Mouse (Mus musculus) embryonic facial prominence, embryonic 15.5 days (tissue): ENCODE data around the gene Irgm1. TPM values are rescaled to one million over a fixed set of nuclear protein-coding genes. Genes with fewer than 3 reads are reported as not detected.

ENCODE experiments used
- ATAC-seq: fragments of 200-750 bp; cut with Nextera tagmentation; 2 replicates; pipeline ENCODE4 v1.8.0; 2017; ENCODE audit warnings: low read depth, moderate TSS enrichment; ENCODE audit not compliant: insufficient number of reproducible peaks, low FRiP score, low TSS enrichment
- H3K27ac ChIP-seq: fragments of 300-500 bp; sonication (generic); replicated peaks from 2 replicates; pipeline ENCODE4 v1.5.1; 2015; ENCODE audit warnings: mild to moderate bottlenecking, inconsistent platforms
- H3K27me3 ChIP-seq: fragments of 300-500 bp; sonication (generic); 2 replicates; pipeline ENCODE4 v1.6.1; 2015; ENCODE audit warnings: inconsistent platforms
- H3K36me3 ChIP-seq: fragments of 300-500 bp; sonication (generic); 2 replicates; pipeline ENCODE4 v1.6.1; 2015; ENCODE audit warnings: mild to moderate bottlenecking, inconsistent platforms
- H3K4me1 ChIP-seq: fragments of 300-500 bp; sonication (generic); 2 replicates; pipeline ENCODE4 v1.6.1; 2015; ENCODE audit warnings: inconsistent platforms
- H3K4me2 ChIP-seq: fragments of 300-500 bp; sonication (generic); replicated peaks from 2 replicates; pipeline ENCODE4 v1.6.1; 2015; ENCODE audit warnings: mild to moderate bottlenecking, inconsistent platforms
- H3K4me3 ChIP-seq: fragments of 300-500 bp; sonication (generic); replicated peaks from 2 replicates; pipeline ENCODE4 v1.5.1; 2015; ENCODE audit warnings: mild to moderate bottlenecking, inconsistent platforms
- H3K9ac ChIP-seq: fragments of 300-500 bp; sonication (generic); 2 replicates; pipeline ENCODE4 v1.6.1; 2015; ENCODE audit warnings: inconsistent platforms
- H3K9me3 ChIP-seq: fragments of 300-500 bp; sonication (generic); replicated peaks from 2 replicates; pipeline ENCODE4 v1.6.1; 2016; ENCODE audit warnings: inconsistent platforms
- WGBS: fragments of 180-500 bp; shearing (Covaris S2); methylation state at CpG from one replicate; pipeline ENCODE4 v1.1.7; 2015; 5-methylcytosine and 5-hydroxymethylcytosine counted together
- polyA plus RNA-seq: library from polyadenylated mRNA; unstranded; fragments of >200 nt; fragmentation: Nextera tagmentation; extraction: Ambion mirVana; gene quantifications from 2 replicates; pipeline ENCODE4 v1.2.1, GENCODE M21; 2015

Irgm1 gene
- polyA plus RNA-seq, 1 experiment from 2014 or later, result 8.8 TPM

DNA sequence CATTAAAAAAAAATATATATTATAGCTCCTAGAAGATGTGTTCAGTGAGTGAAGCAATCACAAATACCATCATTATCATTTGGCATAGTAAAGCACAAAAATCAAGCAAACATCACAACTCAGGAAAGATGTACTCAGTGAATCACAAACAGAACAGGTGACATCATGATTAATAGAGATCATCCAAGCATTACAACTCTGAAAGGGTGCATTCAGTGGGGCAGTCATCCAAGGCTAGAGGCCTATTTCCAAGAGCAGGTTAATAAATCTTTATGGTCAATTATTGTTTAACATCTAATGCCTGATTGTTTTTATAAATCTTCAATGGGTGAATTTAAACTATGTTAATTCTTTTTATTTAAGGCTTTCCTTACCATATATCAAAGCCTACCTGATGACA lies 30.7 kb downstream of the Irgm1 start:
- Histone ChIP-seq H3K9me3 (no peaks in the 10 kb centered on the region), H3K4me1 (peaks cover 13% of the 10 kb centered on the region), H3K36me3 (no peaks in the 10 kb centered on the region), H3K9ac (no peak overlapping the region), H3K27me3 (no peaks in the 10 kb centered on the region; the same call in 1 of the 2 replicates), H3K27ac (no peak overlapping the region), H3K4me3 (no peak overlapping the region), H3K4me2 (no peak overlapping the region)
- ATAC-seq, result no peak

DNA sequence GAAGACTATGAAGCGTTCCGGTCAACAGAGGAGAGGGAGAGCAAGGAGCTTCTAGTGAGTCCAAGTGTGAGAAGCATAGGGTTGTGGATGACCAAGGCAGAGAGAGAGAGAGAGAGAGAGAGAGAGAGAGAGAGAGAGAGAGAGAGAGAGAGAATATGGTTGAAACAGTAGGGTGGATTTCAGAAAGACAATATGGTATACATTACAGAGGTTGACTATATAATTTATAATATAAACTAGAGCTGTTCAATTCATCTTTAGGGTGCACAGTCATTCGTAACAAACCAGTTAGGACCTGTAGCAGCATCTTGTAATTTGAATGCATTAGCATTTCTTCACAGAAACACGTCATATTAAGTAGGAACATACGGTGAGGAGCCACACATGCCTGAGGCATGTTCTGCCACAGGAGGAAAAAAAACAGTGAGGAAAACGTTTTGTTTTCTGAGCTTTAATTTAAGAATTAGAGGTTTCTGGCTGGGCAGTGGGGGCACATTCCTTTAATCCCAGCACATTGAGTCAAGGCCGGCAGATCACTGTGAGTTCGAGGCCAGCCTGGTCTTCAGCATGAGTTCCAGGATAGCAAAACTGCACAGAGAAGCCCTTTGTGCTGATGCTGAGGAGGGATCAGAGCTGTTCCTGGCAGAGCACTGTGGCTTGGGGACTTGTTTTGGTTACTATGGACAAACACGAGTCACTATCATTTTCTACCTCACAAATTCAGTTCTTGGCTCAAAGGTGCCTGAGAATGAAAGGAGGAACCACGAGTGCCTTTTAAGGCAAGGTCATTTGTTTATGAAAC lies 32.4 kb downstream of the Irgm1 start:
- H3K4me1 ChIP-seq, result peaks cover 13% of the 10 kb centered on the region
- peak overlapping the region; percentile 88 for H3K4me2 ChIP-seq
- no peak overlapping the region; the same call in 1 of the 2 replicates for H3K4me3 ChIP-seq
- H3K27ac ChIP-seq, result 0 out of 2 replicates have a peak overlapping the region, but pooled peaks have one; percentile 22
- no peak for ATAC-seq
- H3K36me3 ChIP-seq, result no peaks in the 10 kb centered on the region
- no peaks in the 10 kb centered on the region; the same call in 1 of the 2 replicates for H3K27me3 ChIP-seq
- WGBS, result 52% methylated on average over 10 of the region's 10 CpGs
- no peaks in the 10 kb centered on the region for H3K9me3 ChIP-seq
- no peak overlapping the region for H3K9ac ChIP-seq

DNA sequence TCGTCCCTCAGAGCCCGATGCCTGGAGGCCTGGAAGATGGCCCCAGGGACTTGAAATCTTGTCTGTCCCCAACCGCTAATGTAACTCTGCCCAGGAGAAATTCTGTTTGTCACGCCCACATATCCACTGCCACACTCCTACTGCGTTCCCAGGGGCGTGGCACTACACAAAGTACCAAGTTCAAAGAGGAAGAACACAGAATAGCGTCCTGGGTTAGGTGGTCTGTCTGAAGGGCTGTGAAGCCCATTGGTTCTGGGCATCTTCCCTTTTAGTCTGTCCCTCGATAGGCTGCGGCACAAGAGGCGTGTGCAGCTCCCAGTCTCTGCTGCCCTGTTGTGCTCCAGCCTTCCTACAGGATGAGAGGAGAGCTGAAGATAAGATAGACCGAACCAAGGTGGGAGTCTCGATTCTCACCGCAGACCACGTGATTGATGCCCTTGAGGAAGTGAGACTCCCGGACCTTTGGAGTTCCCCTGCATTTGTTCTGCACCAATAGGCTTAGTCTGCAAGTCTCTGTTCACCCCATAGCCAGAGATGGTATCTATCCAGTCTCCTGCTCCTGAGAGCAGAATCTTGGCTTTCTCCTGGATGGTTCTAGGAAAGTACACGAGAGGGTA lies 33.2 kb downstream of the Irgm1 start:
- Histone ChIP-seq H3K9me3 (no peaks in the 10 kb centered on the region), H3K4me3 (peak overlapping the region; percentile 65), H3K4me1 (peaks cover 13% of the 10 kb centered on the region), H3K27me3 (no peaks in the 10 kb centered on the region; the same call in 1 of the 2 replicates), H3K27ac (peak overlapping the region; percentile 39), H3K9ac (peak overlapping the region; percentile 31), H3K36me3 (no peaks in the 10 kb centered on the region), H3K4me2 (peak overlapping the region; percentile 88)
- WGBS, result 1% methylated on average over 16 of the region's 16 CpGs
- no peak for ATAC-seq

DNA sequence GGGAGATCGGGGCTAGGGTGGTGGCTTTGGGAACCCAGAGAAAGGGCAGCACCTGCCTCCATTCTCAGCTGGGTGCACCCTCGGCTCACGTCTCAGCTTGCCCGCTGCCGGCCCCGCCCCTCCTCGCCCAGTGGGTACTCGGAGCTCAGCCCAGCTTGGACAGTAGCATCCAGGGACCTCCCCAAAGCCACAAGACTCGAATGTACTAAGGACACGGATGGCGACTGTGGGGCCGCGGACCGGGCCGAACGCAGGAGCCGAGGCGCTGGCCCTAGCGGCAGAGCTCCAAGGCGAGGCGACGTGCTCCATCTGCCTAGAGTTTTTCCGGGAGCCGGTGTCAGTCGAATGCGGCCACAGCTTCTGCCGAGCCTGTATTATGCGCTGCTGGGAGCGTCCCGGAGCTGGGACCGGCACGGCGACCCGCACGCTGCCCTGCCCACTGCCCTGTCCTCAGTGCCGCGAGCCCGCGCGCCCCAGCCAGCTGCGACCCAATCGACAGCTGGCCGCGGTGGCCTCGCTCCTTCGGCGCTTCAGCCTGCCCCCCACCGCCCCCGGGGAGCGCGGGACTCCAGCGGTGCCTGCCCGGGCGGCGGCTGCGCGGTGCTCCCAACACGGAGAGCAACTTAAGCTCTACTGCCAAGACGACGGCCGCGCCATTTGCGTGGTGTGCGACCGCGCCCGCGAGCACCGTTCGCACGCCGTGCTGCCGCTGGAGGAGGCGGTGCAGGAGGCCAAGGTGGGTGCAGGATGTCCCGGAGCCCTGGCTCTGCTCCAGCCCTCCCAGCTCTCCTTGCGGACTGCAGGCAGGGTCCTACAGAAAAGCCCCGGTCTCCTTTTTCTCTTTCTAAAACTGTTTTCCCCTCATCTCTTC lies 33.9 kb downstream of the Irgm1 start:
- Histone ChIP-seq H3K9me3 (no peaks in the 10 kb centered on the region), H3K27me3 (no peaks in the 10 kb centered on the region; the same call in 1 of the 2 replicates), H3K9ac (peak overlapping the region; percentile 31), H3K4me2 (peak overlapping the region; percentile 88), H3K4me1 (peaks cover 13% of the 10 kb centered on the region), H3K27ac (peak overlapping the region; percentile 39), H3K36me3 (no peaks in the 10 kb centered on the region), H3K4me3 (peak overlapping the region; percentile 65)
- peak; percentile 22; the same call in 1 of the 2 replicates for ATAC-seq
- under 1% methylated on average over 77 of the region's 77 CpGs for WGBS

DNA sequence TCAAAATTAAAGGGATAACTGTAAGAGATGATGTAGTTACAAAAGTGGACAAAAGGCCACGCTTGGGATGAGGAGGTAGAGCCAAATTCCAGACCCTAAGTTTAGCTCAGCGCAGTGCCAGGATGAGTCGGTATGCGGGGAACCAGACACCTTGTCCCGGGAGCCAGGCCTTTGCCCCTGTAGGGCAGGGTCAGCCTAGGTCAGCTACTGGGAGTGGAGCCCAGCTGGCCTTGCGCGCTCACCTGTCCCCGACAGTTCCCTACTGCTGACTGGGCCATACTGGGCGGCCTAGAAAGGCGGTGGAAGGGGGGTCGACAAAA lies 34.5 kb downstream of the Irgm1 start:
- no peak for ATAC-seq
- Histone ChIP-seq H3K27me3 (no peaks in the 10 kb centered on the region; the same call in 1 of the 2 replicates), H3K9ac (peak overlapping the region; percentile 31; the same call in 1 of the 2 replicates)

DNA sequence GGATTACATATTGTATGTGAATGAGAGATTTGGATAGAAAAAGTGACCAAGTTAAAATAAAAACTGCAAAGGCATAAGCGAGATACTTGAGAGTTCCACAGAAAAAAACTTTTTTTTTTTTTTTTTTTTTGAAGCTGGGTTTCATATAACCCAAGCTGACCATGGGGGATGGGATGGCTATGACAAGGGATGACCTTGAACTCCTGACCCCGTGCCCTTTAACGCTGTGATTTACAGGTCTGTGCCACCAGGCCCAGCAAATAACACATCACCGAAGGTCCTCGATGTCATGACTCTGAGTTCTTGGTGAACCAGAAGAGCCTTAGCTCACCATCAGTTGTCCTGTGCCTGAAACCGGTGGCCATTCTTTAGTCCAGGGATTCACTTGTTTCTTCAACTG lies 35.6 kb downstream of the Irgm1 start:
- Histone ChIP-seq H3K27ac (no peak overlapping the region), H3K36me3 (no peaks in the 10 kb centered on the region), H3K9ac (no peak overlapping the region), H3K4me1 (peaks cover 13% of the 10 kb centered on the region), H3K9me3 (no peaks in the 10 kb centered on the region), H3K4me3 (no peak overlapping the region), H3K4me2 (no peak overlapping the region), H3K27me3 (no peaks in the 10 kb centered on the region; the same call in 1 of the 2 replicates)
- 67% methylated on average over 6 of the region's 6 CpGs for WGBS
- ATAC-seq, result no peak

More for the DNA sequence above, 34.5 kb downstream of the Irgm1 start:
- peaks cover 13% of the 10 kb centered on the region for H3K4me1 ChIP-seq
- H3K4me2 ChIP-seq, result peak overlapping the region; percentile 88
- no peak overlapping the region for H3K27ac ChIP-seq
- 15% methylated on average over 11 of the region's 11 CpGs for WGBS
- no peaks in the 10 kb centered on the region for H3K9me3 ChIP-seq
- H3K4me3 ChIP-seq, result peak overlapping the region; percentile 65
- H3K36me3 ChIP-seq, result no peaks in the 10 kb centered on the region

DNA sequence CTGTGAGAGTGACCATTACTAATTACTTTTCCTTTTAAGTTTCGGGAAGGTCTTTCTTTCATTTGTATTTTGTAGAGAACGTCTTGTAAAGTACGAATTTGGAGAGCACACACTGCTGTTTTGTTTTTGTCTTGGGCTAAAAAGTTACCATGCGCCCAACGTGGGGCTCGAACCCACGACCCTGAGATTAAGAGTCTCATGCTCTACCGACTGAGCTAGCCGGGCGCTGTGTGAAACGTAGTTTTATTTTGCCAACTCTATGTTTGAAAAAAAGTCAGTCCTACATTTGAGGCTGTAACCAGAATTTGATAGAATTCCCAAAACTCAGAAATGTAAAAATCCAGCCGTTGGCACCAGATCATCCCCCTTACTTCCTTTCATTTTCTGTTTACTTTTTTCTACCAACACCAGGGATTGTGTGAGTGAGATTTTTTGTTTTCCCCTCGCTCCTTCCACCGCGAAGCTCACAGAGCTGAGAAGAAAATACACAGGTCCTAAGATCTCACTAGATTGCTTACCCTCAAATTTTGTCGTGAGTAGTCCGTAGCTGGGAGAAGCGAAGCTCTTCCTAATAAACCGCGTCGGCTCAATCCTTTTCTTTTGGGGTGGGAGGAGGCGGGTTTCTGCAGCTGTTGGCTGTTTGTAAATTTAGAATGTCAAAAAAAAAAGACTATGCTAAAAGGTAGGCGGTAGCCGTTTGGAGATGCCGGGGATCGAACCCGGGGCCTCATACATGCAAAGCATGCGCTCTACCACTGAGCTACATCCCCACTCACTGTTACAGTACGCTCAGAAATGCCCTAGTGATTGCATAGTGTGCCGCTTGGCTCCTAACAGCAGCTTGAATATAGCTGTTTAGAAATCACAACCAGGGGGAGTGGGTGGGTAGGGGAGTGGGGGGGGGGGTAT lies 37.5 kb downstream of the Irgm1 start:
- Histone ChIP-seq H3K9ac (peak overlapping the region; percentile 48), H3K9me3 (no peaks in the 10 kb centered on the region), H3K4me3 (peak overlapping the region; percentile 60), H3K4me2 (peak overlapping the region; percentile 50), H3K27me3 (no peaks in the 10 kb centered on the region; the same call in 1 of the 2 replicates), H3K27ac (peak overlapping the region; percentile 82), H3K4me1 (peaks cover 13% of the 10 kb centered on the region), H3K36me3 (no peaks in the 10 kb centered on the region)
- WGBS, result under 1% methylated on average over 30 of the region's 30 CpGs
- ATAC-seq, result peak; percentile 88

DNA sequence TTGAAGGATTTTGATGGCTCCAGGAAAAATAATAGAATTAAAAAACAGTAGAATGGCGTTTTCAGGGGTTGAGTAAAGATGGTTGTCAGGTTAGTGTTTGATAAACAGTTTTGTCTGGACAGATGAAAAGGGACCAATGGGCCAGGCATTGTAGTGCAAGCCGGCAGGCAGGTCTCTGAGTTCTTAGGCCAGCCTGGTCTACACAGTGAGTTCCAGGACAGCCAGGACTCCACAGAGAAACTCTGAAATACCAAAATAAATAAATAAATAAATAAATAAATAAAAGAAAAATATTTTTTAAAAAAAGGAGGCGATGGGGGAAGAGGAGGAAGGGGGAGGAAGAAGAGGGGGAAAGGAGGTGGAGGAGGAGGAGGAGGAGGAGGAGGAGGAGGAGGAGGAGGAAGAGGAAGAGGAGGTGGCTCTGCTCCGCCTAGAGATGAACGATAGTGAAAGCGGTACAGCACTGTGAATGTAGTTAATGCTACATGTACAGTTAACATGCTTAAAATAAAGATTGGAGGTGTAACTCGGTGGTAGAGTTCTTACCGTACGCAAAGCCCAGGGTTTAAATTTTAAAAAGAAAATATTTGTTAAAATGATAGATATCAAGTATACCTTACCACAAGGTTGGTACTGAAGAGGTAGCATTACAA lies 38.3 kb downstream of the Irgm1 start:
- H3K4me2 ChIP-seq, result peak overlapping the region; percentile 50
- WGBS, result 31% methylated on average over 9 of the region's 9 CpGs
- H3K4me3 ChIP-seq, result peak overlapping the region; percentile 60
- ATAC-seq, result no peak
- no peaks in the 10 kb centered on the region; the same call in 1 of the 2 replicates for H3K27me3 ChIP-seq
- H3K9me3 ChIP-seq, result no peaks in the 10 kb centered on the region
- H3K4me1 ChIP-seq, result peaks cover 8% of the 10 kb centered on the region
- H3K27ac ChIP-seq, result no peak overlapping the region
- no peak overlapping the region for H3K9ac ChIP-seq
- H3K36me3 ChIP-seq, result no peaks in the 10 kb centered on the region

DNA sequence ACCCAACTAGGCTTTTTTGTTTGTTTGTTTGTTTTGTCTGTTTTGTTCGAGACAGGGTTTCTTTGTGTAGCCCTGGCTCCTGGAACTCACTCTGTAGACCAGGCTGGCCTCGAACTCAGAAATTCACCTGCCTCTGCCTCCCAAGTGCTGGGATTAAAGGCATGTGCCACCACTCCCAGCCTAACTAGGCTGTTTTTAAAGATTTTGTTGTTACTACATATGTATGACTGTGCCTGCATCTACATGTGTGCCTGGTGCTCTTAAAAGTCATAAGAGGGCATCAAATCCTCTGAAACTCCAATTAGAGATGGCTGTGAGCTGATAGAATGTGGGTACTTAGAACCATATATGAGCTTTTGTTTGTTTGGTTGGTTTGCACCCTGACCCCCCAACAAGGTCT lies 40.2 kb downstream of the Irgm1 start:
- 83% methylated on average over 2 of the region's 2 CpGs for WGBS
- Histone ChIP-seq H3K36me3 (no peaks in the 10 kb centered on the region), H3K27me3 (no peaks in the 10 kb centered on the region), H3K4me2 (no peak overlapping the region), H3K27ac (no peak overlapping the region), H3K9me3 (no peaks in the 10 kb centered on the region), H3K4me3 (no peak overlapping the region), H3K9ac (no peak overlapping the region), H3K4me1 (no peaks in the 10 kb centered on the region)
- no peak for ATAC-seq

DNA sequence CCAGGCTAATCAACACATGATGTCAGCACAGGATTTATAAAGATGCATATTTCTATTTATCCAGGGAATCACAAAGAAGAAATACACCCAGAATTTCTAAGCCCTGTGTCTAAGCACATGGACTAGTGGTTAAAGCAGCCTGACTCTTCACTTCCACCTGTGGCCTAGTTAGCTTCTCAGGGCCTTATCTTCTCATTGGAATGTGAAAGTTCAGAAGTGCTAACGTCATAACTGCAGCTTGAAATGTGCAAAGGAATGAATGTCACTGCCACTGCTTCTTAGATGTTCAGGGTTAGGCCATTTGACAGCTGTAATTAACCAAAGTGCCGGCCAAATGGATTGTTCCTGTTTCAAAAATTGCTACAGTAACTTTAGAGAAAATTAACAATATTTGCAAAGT lies 41.2 kb downstream of the Irgm1 start:
- Histone ChIP-seq H3K4me1 (no peaks in the 10 kb centered on the region), H3K27me3 (no peaks in the 10 kb centered on the region), H3K27ac (no peak overlapping the region), H3K9ac (no peak overlapping the region), H3K4me2 (no peak overlapping the region), H3K4me3 (no peak overlapping the region), H3K36me3 (no peaks in the 10 kb centered on the region), H3K9me3 (no peaks in the 10 kb centered on the region)
- WGBS, result 57% methylated on average over 2 of the region's 2 CpGs
- no peak for ATAC-seq
